Mouse (Mus musculus) small intestine, adult 10 weeks (tissue): Measurements from ENCODE around the gene Cdk12. TPM values are rescaled to one million over a fixed set of nuclear protein-coding genes. Genes with fewer than 3 reads are reported as not detected.

Source experiments
- polyA plus RNA-seq: library from polyadenylated mRNA; stranded (reverse); fragments of 350-450 nt; fragmentation: Illumina TruSeq; extraction: RNeasy Lipid Tissue Mini Kit (QIAGEN cat#74804); gene quantifications from one replicate; pipeline ENCODE4 v1.2.3, GENCODE M21; 2014; ENCODE audit warnings: low replicate concordance

The Cdk12 gene
- 28.2 TPM for polyA plus RNA-seq

GRCm38 (mm10) chr11:98202641-98203350, at the start of gene Cdk12:
Cdk12 (plus strand) TSS chr11:98203059.

GRCm38 (mm10) chr11:98192901-98193805, 9.7 kb upstream of the Cdk12 start, which contains the start of gene Med1:
Med1 (minus strand) TSS chr11:98193293.

Other genes starting within 250 kb of the Cdk12 start
- gene Plxdc1, start 216.6 kb upstream of the Cdk12 start, polyA plus RNA-seq = not detected
- gene Arl5c, start 206.9 kb upstream of the Cdk12 start, polyA plus RNA-seq = not detected
- gene Cacnb1, start 180.0 kb upstream of the Cdk12 start, polyA plus RNA-seq = not detected
- gene Rpl19, start 176.3 kb upstream of the Cdk12 start, polyA plus RNA-seq = 34.7 TPM
- gene Stac2, start 149.6 kb upstream of the Cdk12 start, polyA plus RNA-seq = not detected
- gene Fbxl20, start 52.7 kb upstream of the Cdk12 start, polyA plus RNA-seq = 13.2 TPM
- 37.7 TPM for gene Med1, start 9.8 kb upstream of the Cdk12 start, polyA plus RNA-seq
- not detected for gene Neurod2, start 126.6 kb downstream of the Cdk12 start, polyA plus RNA-seq
- 5.9 TPM for gene Ppp1r1b, start 145.3 kb downstream of the Cdk12 start, polyA plus RNA-seq
- 1.0 TPM for gene Stard3, start 155.3 kb downstream of the Cdk12 start, polyA plus RNA-seq
- gene Tcap, start 180.8 kb downstream of the Cdk12 start, polyA plus RNA-seq = not detected
- not detected for gene Pnmt, start 183.4 kb downstream of the Cdk12 start, polyA plus RNA-seq
- not detected for gene Pgap3, start 197.4 kb downstream of the Cdk12 start, polyA plus RNA-seq
- 2.1 TPM for gene Erbb2, start 209.4 kb downstream of the Cdk12 start, polyA plus RNA-seq
- 31.8 TPM for gene Mien1, start 235.9 kb downstream of the Cdk12 start, polyA plus RNA-seq
- 2.2 TPM for gene Grb7, start 243.3 kb downstream of the Cdk12 start, polyA plus RNA-seq